Mouse (Mus musculus): ENCODE results near the gene Scn10a. TPM values are rescaled to one million over a fixed set of nuclear protein-coding genes. Genes with fewer than 3 reads are reported as not detected.

Gene Scn10a
- total and polyA plus RNA-seq, 2 experiments from 2014 or later = 0.10 to 0.16 TPM

DNA sequence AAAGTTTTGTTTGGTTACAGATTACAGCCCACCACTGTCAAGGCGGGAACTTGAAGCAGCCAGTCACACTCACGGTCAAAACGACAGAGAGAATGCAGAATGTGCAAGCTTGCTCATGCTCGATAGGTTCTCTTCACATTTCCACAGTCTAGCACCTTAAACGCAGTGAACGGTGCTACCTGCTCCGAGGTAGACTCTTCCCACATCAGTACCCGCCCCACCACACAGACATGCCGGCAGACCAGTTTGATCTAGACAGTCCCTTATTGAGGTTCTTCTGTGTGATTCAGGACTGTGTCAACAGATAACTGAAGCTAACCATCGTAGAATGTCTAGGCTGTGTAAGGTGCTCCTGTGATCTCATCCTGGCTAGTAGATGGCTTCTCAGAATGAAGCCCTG is 120.6 kb downstream of the Scn10a start:
- 90% methylated on average over 10 of the region's 10 CpGs for WGBS
- H3K4me3 ChIP-seq (ENCODE audit: low read depth, low read length) = no peak overlapping the region
- H3K4me2 ChIP-seq (ENCODE audit: low read depth) = no peak overlapping the region
- H3K9me3 ChIP-seq (ENCODE audit: low read length) = no peaks in the 10 kb centered on the region
- DNase-seq (no peak), ATAC-seq (no peak)
- TF ChIP-seq CTCF (IDR thresholded peaks at IDR 0.05; ENCODE audit: low read depth) = no peak
- H3K27ac ChIP-seq (ENCODE audit: low read depth, low read length) = no peak overlapping the region
- no peaks in the 10 kb centered on the region for H3K4me1 ChIP-seq (ENCODE audit: insufficient read depth)
- no peak overlapping the region for H3K9ac ChIP-seq
- no peaks in the 10 kb centered on the region for H3K36me3 ChIP-seq (ENCODE audit: insufficient read depth)
- H3K27me3 ChIP-seq (ENCODE audit: insufficient read depth, low read length) = no peaks in the 10 kb centered on the region

DNA sequence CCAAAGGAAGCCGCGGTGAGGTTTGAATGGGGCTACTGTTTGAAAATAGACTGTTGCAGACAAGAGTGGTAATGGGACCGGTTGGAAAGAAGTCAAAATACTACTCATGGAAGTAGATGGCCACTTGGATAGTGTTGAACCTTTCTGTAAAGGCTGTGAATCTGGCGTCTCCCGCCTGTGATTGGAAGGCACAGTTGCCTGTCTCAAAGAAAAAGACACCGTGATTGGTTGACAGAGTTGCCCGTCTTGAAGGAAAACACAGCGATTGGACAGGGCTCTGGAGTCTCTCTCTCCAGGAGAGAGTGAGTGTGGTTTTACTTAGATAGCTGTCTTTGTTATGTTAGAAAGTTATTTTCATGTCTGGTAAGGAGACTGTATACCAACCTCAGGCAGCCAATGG is 121.8 kb downstream of the Scn10a start:
- Histone ChIP-seq H3K9me3 (ENCODE audit: low read length) (no peaks in the 10 kb centered on the region), H3K27ac (ENCODE audit: low read depth, low read length) (no peak overlapping the region), H3K36me3 (ENCODE audit: insufficient read depth) (no peaks in the 10 kb centered on the region), H3K27me3 (ENCODE audit: insufficient read depth, low read length) (no peaks in the 10 kb centered on the region), H3K4me2 (ENCODE audit: low read depth) (no peak overlapping the region), H3K4me3 (ENCODE audit: low read depth, low read length) (no peak overlapping the region), H3K9ac (no peak overlapping the region), H3K4me1 (ENCODE audit: insufficient read depth) (no peaks in the 10 kb centered on the region)
- DNase-seq (peak; percentile 14), ATAC-seq (no peak)
- 78% methylated on average over 8 of the region's 8 CpGs for WGBS
- TF ChIP-seq CTCF (IDR thresholded peaks at IDR 0.05; ENCODE audit: low read depth) = no peak

DNA sequence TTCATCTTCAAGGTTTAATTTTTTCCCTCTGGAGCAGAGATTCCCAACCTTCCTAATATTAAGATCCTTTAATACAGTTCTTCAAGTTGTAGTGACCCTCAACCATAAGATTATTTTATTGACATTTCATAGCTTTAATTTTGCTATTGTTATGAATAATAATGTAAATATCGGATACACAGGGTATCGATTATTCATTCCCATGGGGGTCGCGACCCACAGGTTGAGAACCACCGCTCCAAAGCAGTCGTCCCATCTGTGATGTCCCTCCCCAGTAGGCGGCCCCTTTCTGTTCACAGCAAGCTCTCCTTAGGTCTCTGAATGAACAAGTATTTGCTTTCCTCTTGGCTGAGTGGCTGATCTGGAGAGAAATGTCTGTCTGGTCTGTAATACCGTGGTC is 129.5 kb downstream of the Scn10a start:
- Histone ChIP-seq H3K4me2 (ENCODE audit: low read depth) (no peak overlapping the region), H3K36me3 (ENCODE audit: insufficient read depth) (no peaks in the 10 kb centered on the region), H3K27me3 (ENCODE audit: insufficient read depth, low read length) (no peaks in the 10 kb centered on the region), H3K27ac (ENCODE audit: low read depth, low read length) (no peak overlapping the region), H3K4me3 (ENCODE audit: low read depth, low read length) (no peak overlapping the region), H3K4me1 (ENCODE audit: insufficient read depth) (no peaks in the 10 kb centered on the region), H3K9ac (no peak overlapping the region), H3K9me3 (ENCODE audit: low read length) (no peaks in the 10 kb centered on the region)
- 91% methylated on average over 8 of the region's 8 CpGs for WGBS
- DNase-seq = no peak
- ATAC-seq = no peak
- TF ChIP-seq CTCF (IDR thresholded peaks at IDR 0.05; ENCODE audit: low read depth) = no peak

DNA sequence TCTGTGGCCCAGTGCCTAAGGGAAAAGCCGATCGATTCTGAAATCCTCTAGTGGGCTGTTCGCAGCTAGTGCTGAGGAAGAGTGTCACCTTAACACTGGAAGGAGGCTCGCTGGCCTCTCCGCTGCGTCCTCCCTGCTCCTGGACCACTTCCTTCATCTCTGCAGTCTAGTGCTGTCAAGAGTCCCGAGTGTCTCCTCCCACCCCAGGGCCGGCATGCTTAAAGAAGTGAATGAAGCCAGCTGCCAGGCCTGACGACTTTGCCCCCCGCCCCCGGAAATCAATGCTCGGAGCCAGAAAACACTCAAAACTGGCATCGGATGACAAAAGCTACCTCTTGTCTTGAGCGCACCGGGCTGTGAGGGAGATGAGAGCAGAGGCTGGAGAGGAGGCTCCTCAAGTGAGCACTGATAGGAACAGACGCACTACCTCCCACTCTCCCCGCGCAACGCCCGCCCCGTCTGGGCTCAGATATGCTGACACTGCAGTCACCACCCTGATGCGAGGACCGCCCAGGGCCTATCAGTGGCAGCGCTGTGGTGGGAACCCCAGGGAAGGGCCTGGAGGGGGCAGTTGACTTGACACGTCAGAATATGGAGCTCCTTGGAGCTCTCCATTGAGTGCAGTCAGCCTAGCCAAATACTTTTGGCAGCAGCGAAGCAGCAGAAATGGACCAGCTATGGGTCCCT is 130.2 kb downstream of the Scn10a start:
- H3K27ac ChIP-seq (ENCODE audit: low read depth, low read length) = no peak overlapping the region
- H3K27me3 ChIP-seq (ENCODE audit: insufficient read depth, low read length) = no peaks in the 10 kb centered on the region
- ATAC-seq = peak; percentile 40; the same call in 1 of the 2 replicates
- no peaks in the 10 kb centered on the region for H3K36me3 ChIP-seq (ENCODE audit: insufficient read depth)
- H3K4me3 ChIP-seq (ENCODE audit: low read depth, low read length) = no peak overlapping the region
- DNase-seq = no peak
- no peaks in the 10 kb centered on the region for H3K4me1 ChIP-seq (ENCODE audit: insufficient read depth)
- no peak for TF ChIP-seq CTCF (IDR thresholded peaks at IDR 0.05; ENCODE audit: low read depth)
- H3K9me3 ChIP-seq (ENCODE audit: low read length) = no peaks in the 10 kb centered on the region
- no peak overlapping the region for H3K9ac ChIP-seq
- WGBS = 47% methylated on average over 26 of the region's 26 CpGs
- no peak overlapping the region for H3K4me2 ChIP-seq (ENCODE audit: low read depth)

DNA sequence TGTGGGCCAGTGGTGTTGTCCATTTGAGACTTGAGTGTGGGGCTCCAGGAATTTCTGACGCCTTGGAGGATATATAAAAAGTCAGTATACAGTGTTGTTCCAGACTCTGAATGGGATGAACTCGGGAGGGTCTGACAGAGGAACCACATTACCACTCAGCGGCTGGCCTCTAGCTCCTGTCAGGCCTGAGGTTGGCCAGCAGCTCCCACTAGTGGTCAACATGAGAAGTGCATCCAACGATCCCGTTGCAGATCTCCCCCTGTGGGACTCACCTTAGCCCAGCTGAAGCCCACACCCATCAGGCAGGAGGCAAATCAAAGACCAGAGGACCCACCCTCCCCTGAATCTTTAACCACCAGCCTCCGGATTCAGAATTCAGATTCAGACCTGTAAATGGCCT is 138.5 kb downstream of the Scn10a start:
- DNase-seq = peak; percentile 87
- Histone ChIP-seq H3K4me1 (ENCODE audit: insufficient read depth) (peaks cover 7% of the 10 kb centered on the region; the same call in 1 of the 2 replicates), H3K4me2 (ENCODE audit: low read depth) (no peak overlapping the region), H3K9me3 (ENCODE audit: low read length) (no peaks in the 10 kb centered on the region), H3K4me3 (ENCODE audit: low read depth, low read length) (no peak overlapping the region), H3K27me3 (ENCODE audit: insufficient read depth, low read length) (peaks cover 14% of the 10 kb centered on the region), H3K27ac (ENCODE audit: low read depth, low read length) (no peak overlapping the region), H3K36me3 (ENCODE audit: insufficient read depth) (no peaks in the 10 kb centered on the region), H3K9ac (no peak overlapping the region)
- TF ChIP-seq CTCF (IDR thresholded peaks at IDR 0.05; ENCODE audit: low read depth) = peak; percentile 98
- peak; percentile 77 for ATAC-seq
- WGBS = under 1% methylated on average over 6 of the region's 6 CpGs

DNA sequence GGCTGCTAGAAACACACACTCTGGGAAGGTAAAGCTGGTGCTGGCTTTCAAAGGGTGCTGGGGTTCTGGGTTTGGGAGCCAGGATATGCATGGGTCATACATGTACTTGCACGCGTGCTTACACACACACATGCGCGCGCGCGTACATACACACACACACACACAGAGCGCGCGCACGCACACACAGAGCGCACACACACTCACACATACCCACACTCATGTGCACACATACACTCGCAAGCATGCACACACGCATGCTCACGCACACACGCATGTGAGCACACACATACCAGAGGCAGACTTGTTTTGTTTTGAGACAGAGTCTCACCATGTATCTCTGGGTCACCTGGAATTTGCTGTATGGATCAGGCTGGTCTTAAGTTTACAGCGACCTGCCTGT is 138.9 kb downstream of the Scn10a start:
- peaks cover 14% of the 10 kb centered on the region for H3K27me3 ChIP-seq (ENCODE audit: insufficient read depth, low read length)
- H3K9me3 ChIP-seq (ENCODE audit: low read length) = no peaks in the 10 kb centered on the region
- ATAC-seq (no peak), DNase-seq (no peak)
- no peak overlapping the region for H3K9ac ChIP-seq
- H3K36me3 ChIP-seq (ENCODE audit: insufficient read depth) = no peaks in the 10 kb centered on the region
- H3K4me3 ChIP-seq (ENCODE audit: low read depth, low read length) = no peak overlapping the region
- WGBS = 92% methylated on average over 17 of the region's 17 CpGs
- H3K4me1 ChIP-seq (ENCODE audit: insufficient read depth) = peaks cover 7% of the 10 kb centered on the region; the same call in 1 of the 2 replicates
- H3K4me2 ChIP-seq (ENCODE audit: low read depth) = no peak overlapping the region
- no peak overlapping the region for H3K27ac ChIP-seq (ENCODE audit: low read depth, low read length)
- no peak for TF ChIP-seq CTCF (IDR thresholded peaks at IDR 0.05; ENCODE audit: low read depth)

DNA sequence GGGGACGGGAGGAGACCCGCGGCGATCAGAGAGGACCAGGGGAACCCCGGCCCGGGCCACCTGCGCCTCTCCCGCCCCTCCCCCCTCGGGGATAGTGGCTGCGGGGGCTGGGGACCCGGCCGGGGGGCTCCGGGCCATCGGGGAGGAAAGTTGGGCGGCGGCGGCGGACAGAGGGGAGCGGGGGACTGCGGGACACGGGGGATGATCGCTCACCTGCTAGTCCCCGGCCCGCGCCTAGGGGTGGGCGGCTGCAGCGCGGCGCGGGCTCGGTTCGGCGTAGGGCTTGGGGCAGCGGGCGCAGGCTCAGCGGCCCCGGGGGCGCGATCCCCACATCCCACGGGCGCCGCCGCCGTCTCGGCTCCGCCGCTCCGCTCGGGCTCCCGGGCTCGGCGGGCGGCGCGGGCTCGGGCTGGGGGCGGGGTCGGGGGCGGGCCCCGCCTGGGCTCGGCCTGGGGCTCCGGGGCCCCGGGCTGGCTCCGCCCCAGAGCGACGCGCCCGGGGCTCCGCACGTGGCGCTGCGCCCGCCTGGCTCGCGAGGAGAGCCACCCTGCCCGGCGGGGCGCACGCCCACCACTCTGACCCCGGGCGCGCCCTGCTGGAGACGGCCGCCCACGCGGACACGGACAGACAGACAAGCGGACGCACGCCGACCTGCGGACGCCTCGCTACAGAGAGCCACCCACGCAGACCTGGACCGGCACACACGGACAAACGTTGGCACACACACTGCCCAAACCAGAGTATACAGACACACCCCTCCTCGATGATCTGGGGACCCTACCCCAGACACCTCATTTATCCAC is 140.3 kb downstream of the Scn10a start, which contains the start of gene Scn5a:
Scn5a (minus strand) TSS at position 381 of the 803 bp plus-strand sequence.
- peak; percentile 50 for ATAC-seq
- Histone ChIP-seq H3K9ac (peak within 1 kb of the TSS; percentile 49), H3K9me3 (ENCODE audit: low read length) (no peaks in the 10 kb centered on the region), H3K4me3 (ENCODE audit: low read depth, low read length) (peak within 1 kb of the TSS; percentile 51), H3K4me2 (ENCODE audit: low read depth) (peak within 1 kb of the TSS; percentile 91), H3K4me1 (ENCODE audit: insufficient read depth) (peaks cover 7% of the 10 kb centered on the region; the same call in 1 of the 2 replicates), H3K36me3 (ENCODE audit: insufficient read depth) (no peaks in the 10 kb centered on the region), H3K27ac (ENCODE audit: low read depth, low read length) (no peak within 1 kb of the TSS), H3K27me3 (ENCODE audit: insufficient read depth, low read length) (peaks cover 17% of the 10 kb centered on the region)
- no peak for DNase-seq
- TF ChIP-seq CTCF (IDR thresholded peaks at IDR 0.05; ENCODE audit: low read depth) = peak; percentile 1; the same call in 1 of the 2 replicates
- 2% methylated on average over 62 of the region's 99 CpGs for WGBS
